Mouse (Mus musculus) MEL (cell line): Measurements from ENCODE around the gene Mms19.

Experiments used
- CTCF ChIP-seq, 3 experiments: IDR thresholded peaks in 2 of 3; conservative IDR thresholded peaks in 1 of 3; 2 replicates each; pipeline ENCODE4 v1.5.1; 2011 to 2012; ENCODE audit warnings: low read length in 3 of 3, low read depth in 2 of 3, mild to moderate bottlenecking in 2 of 3, improper control_type of control experiment in 1 of 3, inconsistent platforms in 1 of 3, mixed read lengths in 1 of 3, moderate library complexity in 1 of 3; ENCODE audit not compliant: control insufficient read depth in 1 of 3, insufficient read depth in 1 of 3, poor library complexity in 1 of 3, severe bottlenecking in 1 of 3
- ELF1 ChIP-seq: IDR thresholded peaks from 2 replicates; pipeline ENCODE4 v1.6.1; 2014; ENCODE audit warnings: low read depth, mild to moderate bottlenecking, inconsistent platforms, low read length, improper control_type of control experiment, moderate library complexity
- EP300 ChIP-seq, 2 experiments: IDR thresholded peaks; 2 replicates each; pipeline ENCODE4 v1.6.1; 2011; ENCODE audit warnings: improper control_type of control experiment in 2 of 2, low read length in 2 of 2, low read depth in 1 of 2, mild to moderate bottlenecking in 1 of 2
- POLR2A ChIP-seq, 2 experiments: IDR thresholded peaks; 2 replicates each; pipeline ENCODE4 v1.6.1; 2011 to 2012; ENCODE audit warnings: low read length in 2 of 2, mild to moderate bottlenecking in 2 of 2, control low read depth in 1 of 2, improper control_type of control experiment in 1 of 2, low read depth in 1 of 2, moderate library complexity in 1 of 2; ENCODE audit not compliant: control insufficient read depth in 1 of 2, insufficient read depth in 1 of 2, poor library complexity in 1 of 2
- TCF12 ChIP-seq: IDR thresholded peaks from 2 replicates; pipeline ENCODE4 v1.6.1; 2014; ENCODE audit warnings: low read depth, mild to moderate bottlenecking, inconsistent platforms, low read length, improper control_type of control experiment, moderate library complexity
- USF2 ChIP-seq, 2 experiments: IDR thresholded peaks; 2 replicates each; pipeline ENCODE4 v1.6.1; 2011 to 2012; ENCODE audit warnings: improper control_type of control experiment in 2 of 2, low read length in 2 of 2, borderline replicate concordance in 1 of 2, inconsistent platforms in 1 of 2, low read depth in 1 of 2, mild to moderate bottlenecking in 1 of 2; ENCODE audit not compliant: insufficient read depth in 1 of 2
- ZMIZ1 ChIP-seq: IDR thresholded peaks from 2 replicates; pipeline ENCODE4 v1.6.1; 2012; ENCODE audit warnings: low read depth, mild to moderate bottlenecking, inconsistent platforms, low read length, improper control_type of control experiment, moderate library complexity

DNA sequence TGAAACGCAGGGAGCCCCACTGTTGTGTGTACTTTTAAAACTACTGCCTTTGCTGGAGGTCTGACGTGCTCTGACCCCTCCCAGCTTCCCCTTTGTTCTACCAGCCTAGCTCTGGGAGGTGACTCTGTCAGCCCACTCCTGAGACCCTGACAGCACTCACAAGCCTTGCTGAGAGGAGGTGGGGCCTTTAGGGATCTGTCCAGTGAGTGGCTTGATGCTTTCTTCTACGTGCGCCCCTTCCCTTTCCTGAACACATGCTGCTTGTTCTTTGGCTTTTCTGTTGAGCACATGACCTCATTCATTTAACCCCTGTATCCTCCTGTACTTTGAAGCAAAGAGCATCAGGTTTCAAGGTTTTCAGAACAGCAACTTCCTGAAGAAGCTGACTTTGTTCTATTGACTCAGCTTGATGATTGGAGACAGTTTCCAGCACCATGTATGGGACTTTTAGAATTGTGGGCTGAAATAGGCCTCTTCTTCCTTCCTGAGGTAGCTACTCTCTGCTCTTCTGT is 38.1 kb upstream of the Mms19 start:
- TF ChIP-seq POLR2A (IDR thresholded peaks at IDR 0.05; ENCODE audit: control insufficient read depth in 1 of 2, insufficient read depth in 1 of 2, low read depth in 1 of 2, low read length in 2 of 2, poor library complexity in 1 of 2) (no peak), EP300 (IDR thresholded peaks at IDR 0.05; ENCODE audit: low read depth in 1 of 2, low read length in 2 of 2) (no peak), USF2 (IDR thresholded peaks at IDR 0.05; ENCODE audit: borderline replicate concordance in 1 of 2, insufficient read depth in 1 of 2, low read depth in 1 of 2, low read length in 2 of 2) (no peak), ZMIZ1 (no peak), CTCF (IDR thresholded peaks at IDR 0.05 in 2 of 3, conservative IDR thresholded peaks at IDR 0.05 in 1 of 3; ENCODE audit: control insufficient read depth in 1 of 3, insufficient read depth in 1 of 3, low read depth in 2 of 3, low read length in 3 of 3, poor library complexity in 1 of 3, severe bottlenecking in 1 of 3) (no peak), ELF1 (no peak), TCF12 (no peak)
